Mouse (Mus musculus): Measurements from ENCODE around the gene Slc30a2. TPM values are rescaled to one million over a fixed set of nuclear protein-coding genes. Genes with fewer than 3 reads are reported as not detected.
"Not testable (repeated sequence)": the region's sequence is repeated elsewhere in the genome, so short reads cannot be mapped to it uniquely, and the experiment has no call there.

The Slc30a2 gene
- polyA plus RNA-seq, 1 experiment = 41.8 TPM

DNA sequence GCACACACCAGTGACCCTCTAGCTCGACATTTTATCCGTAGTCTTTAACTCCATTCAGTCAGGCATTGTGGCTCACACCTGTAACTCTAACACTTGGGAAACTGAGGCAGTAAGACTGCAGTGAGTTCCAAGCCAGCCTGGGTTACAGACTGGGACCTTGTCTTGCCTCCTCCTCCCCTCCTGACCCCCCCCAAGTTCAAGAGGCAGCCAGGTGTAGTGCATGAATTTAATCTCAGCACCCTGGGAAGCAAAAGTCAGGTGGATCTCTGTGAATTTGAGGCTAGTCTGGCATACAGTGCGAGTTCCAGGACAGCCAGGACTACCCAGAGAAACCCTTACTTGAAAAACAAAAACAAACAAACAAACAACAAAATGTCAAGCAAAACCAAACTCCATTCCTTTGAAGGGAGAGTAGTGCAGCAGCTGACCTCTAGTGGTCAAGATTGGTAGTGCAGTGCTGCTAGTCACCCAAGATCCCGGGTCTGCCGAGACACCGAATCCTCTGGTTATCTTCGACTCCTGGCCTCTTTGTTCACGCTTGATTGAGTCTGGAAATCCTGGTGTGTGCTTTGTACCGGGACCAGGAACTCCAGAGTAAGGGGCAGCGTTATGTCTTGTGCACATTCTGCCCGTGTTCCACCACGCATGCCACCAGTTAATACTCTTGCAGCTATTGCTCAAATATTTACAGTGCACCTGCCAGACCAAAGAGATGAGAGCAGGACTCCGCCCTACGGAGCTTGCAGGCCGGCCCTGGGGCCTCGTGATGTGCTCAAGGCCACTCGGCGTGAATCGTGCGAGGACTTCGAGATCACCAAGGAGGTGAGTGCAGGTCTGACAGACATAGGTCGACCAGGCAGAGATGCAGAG, 13.8 kb downstream of the Slc30a2 start:
- DNase-seq (ENCODE audit: low read depth) = no peak

GRCm38 (mm10) chr4:134357461-134357771, 14.4 kb downstream of the Slc30a2 start:
- DNase-seq (ENCODE audit: low read depth) = no peak

DNA sequence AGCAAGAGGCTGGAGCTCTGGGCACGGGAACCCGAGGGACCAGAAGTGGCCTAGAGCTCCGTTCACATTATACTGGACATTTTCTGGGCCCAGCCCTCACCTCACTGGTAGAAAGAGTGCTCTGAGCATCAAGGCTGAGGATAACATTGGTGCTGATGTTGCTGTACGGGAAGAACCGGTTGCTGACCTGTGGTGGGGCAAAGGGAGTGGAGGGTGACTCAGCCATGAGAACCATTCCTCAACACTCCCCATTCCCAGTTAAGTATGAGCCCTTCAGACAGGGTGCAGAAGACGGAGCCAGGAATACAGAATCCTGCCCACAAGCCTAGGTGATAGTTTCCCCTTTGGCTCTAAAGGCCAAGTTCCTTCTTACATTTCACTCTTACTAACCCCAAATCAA, 16.7 kb downstream of the Slc30a2 start:
- no peak for DNase-seq (ENCODE audit: low read depth)

DNA sequence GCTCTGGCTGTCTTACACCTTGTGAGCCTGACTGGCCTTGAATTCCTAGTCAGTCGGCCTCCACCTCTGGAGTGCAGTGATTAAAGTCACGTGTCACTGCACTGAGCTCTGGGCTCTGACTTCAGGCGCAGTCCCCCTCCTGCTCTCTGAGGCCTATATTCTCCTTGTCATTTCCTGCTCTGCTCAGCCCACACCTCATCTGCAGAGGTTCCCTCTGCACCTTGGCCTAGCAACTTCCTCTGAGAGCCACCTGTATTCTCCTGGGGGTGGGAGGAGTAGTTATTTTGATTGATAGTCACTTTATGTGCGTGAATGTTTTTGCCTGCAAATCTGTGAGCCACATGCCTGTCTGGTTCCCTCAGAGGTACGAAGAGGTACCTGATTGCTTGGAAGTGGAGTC, 18.2 kb downstream of the Slc30a2 start:
- DNase-seq (ENCODE audit: low read depth) = no peak

- DNase-seq (ENCODE audit: low read depth) = no peak
These were observed 19.1 kb downstream of the Slc30a2 start for GRCm38 (mm10) chr4:134362124-134362523.

GRCm38 (mm10) chr4:134362586-134362985, 19.6 kb downstream of the Slc30a2 start:
- DNase-seq (ENCODE audit: low read depth) = no peak

DNA sequence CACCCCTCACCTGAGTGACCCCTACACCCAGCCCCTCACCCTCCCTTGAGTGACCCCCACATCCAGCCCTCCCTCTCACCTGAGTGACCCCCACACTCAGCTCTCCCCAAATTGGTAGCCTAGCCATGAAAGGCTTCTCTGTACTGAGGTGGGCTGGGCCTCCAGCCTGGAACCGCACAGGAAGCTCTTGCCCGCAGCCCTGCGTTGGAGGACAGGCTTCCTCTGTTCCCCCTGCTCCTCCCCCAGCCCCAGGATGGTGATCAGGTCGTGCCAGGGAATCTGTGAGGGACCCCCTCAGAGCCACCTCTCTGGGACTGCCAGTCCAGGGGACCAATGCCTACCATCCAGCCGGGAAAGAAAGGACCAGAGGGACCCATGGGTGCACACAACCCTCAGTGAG, 22.3 kb downstream of the Slc30a2 start:
- no peak for DNase-seq (ENCODE audit: low read depth)

DNA sequence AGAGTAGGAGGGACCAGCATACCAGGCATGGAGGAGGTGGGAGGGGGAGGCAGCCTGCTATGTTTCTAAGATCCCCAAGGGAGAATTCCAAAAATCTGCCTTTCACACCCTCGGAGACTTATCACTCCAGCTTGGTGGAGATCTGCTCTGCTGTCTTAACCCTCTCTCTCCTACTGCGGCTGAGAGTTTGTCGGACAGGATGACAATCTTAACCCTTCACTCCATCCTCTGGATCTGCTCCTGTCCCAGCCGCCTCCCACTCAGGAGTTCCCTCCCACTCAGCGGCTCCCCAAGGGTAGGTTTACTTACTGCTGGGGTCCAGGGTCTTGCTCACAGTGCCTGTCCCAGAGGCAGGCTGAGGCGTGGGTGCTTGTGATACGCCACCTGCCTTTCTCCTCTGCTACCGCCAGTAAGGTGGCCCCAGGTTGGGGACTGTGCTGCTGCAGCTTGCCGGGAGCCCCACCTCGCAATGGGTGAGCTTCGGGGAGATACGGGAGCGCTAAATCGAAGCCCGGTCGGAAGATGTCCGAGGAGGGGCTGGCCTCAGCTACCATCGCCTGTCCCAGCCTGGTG, 27.8 kb downstream of the Slc30a2 start:
- no peak for DNase-seq (ENCODE audit: low read depth)

- DNase-seq (ENCODE audit: low read depth) = no peak
These were observed 28.4 kb downstream of the Slc30a2 start for GRCm38 (mm10) chr4:134371316-134371855.

DNA sequence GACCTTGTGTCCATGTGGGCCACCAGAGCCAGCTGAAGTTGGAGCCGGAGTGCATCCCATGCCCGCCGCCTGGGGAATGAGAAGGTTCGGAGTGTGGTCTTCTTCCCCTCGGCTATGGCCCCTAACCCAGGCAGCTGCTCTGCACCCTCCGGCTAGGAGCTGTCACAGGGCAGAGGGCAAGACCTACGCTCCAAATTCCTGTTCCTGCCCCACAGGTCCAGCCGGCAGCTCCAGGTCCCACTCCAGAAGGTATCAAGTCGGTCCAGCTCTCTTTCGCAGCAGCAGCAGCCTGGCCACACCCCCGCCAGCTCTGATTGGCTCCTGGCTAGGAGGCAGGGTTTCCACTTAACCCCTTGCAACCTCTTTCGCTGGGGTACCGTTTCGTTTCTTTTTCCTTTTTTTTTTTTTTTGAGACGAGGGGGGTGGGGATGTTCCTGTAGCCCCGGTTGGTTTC, 29.3 kb downstream of the Slc30a2 start:
- no peak for DNase-seq (ENCODE audit: low read depth)

- DNase-seq (ENCODE audit: low read depth) = no peak
These were observed 30.3 kb downstream of the Slc30a2 start for GRCm38 (mm10) chr4:134373295-134373694.

- DNase-seq (ENCODE audit: low read depth) = no peak
These were observed 31.3 kb downstream of the Slc30a2 start for GRCm38 (mm10) chr4:134374306-134374705.

DNA sequence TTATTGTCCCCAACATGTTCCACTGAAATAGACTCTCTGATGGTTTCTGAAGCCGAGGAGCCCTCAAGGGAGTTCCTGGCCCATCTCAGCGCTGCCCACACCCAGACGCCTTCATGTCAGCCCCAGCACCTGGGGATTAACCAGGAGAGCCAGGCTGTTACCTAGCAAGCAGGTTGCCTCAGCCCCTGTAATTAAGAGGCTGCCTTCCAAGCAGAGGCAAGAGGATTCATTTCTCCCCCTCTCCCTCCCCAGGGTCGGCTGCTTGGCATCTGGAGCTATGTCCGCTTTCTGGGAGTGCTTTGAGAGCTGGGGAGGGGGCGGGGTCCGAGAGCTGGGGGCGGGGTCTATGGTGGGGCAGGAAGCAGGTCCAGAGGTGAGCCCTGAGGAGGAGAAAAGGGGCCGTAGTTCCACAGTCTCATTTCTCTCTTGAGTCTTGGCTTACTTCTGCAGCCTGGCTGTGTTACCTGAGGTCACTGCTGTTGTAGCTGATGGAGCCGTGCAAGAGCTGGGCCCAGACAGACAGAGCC, 35.2 kb downstream of the Slc30a2 start:
- DNase-seq (ENCODE audit: low read depth) = no peak

- DNase-seq (ENCODE audit: low read depth) = no peak
These were observed 36.5 kb downstream of the Slc30a2 start for GRCm38 (mm10) chr4:134379510-134379909.

DNA sequence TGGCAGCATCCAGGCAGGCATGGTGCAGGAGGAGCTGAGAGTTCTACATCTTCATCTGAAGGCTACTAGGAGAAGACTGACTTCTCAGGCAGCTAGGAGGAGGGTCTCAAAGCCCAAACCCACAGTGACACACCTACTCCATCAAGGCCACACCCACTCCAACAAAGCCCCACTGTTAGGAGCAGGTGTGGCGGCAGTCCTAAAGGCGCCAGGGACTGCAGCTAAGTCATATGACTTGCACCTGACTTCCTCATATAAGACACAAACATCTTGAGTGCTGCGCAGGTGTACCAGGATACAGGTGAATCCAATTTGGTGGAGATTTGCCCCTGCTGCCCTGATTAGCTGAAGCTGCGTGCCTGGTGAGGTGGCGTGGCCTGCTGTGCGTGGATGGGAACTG, 40.8 kb downstream of the Slc30a2 start, which contains the start of gene Extl1:
Extl1 (minus strand) TSS at position 101 of the 400 bp plus-strand sequence.
- DNase-seq (ENCODE audit: low read depth) = not testable (repeated sequence)

DNA sequence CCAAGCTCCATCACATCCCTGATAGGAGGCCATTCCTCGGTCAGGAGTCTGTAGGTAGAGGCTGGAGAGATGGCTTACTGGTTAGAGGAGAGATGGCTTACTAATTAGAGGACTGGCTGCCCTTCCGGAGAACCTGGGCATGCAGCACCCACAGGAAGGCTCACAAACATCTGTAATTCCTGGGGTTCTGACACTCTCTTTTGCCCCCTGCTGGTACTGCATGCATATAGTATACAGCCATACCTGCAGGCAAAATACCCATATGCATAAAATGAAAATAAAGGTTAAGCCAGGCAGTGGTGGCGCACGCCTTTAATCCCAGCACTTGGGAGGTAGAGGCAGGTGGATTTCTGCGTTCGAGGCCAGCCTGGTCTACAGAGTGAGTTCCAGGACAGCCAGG, 44.3 kb downstream of the Slc30a2 start:
- DNase-seq (ENCODE audit: low read depth) = no peak

DNA sequence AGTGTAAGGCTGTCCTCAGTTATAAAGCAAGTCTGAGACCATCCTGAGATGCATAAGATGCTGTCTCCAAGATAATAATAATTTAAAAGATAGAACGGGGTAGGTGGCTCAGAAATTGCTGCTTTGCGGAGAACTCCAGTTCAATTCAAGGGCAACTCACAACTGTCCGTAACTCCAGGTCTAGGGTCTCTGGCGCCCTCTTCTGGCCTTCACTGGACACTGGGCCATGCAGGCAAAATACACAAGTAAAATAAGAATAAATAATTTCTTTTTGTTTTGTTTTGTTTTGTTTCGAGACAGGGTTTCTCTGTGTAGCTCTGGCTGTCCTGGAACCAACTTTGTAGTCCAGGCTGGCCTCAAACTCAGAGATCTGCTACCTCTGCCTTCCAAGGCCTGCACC, 45.4 kb downstream of the Slc30a2 start:
- DNase-seq (ENCODE audit: low read depth) = no peak

GRCm38 (mm10) chr4:134391636-134392035, 48.7 kb downstream of the Slc30a2 start:
- DNase-seq (ENCODE audit: low read depth) = no peak

- DNase-seq (ENCODE audit: low read depth) = no peak
These were observed 49.6 kb downstream of the Slc30a2 start for GRCm38 (mm10) chr4:134392595-134392994.

- DNase-seq (ENCODE audit: low read depth) = no peak
These were observed 50.0 kb downstream of the Slc30a2 start for GRCm38 (mm10) chr4:134393026-134393425.

GRCm38 (mm10) chr4:134395142-134395541, 52.2 kb downstream of the Slc30a2 start:
- DNase-seq (ENCODE audit: low read depth) = no peak

DNA sequence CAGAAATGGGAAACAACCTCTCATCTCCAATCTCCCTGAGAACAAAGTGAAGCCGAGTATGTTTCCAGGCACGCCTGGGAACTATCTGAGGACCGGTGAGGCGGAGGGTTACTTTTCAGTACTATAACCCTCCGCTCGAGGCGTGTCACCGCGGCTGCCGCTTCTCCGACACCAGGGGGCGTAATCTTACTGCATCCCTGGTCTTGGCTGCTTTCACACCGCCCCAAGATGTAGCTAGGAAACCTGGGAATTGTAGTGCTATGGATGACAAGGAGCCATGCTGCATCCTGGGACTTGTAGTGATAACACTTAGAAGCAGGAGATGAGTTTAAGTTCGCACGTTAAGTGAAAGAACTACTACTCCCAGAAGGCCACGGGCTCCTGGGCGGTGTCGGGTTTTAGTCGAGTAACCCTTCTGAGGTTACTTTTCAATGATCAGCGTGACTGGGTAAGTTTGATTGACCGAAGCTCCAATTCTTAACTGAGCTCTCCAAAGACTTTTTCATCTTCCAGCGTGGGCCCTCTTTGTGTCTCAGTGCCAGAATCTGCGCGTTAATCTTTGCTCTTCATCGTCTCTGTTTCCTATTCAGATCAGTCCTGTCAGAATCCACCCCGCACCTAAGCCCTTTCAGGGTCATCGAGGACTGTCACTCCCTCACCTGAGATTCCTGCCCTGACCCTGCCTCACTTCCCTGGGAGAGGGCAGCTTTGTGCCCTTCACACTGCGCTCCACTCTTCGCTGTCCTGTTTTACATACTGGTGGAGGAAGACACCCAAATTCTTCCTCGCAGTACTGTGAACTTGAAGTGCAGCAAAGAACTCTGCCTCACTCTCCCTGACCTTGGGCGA, 53.2 kb downstream of the Slc30a2 start, which contains the start of gene Pafah2:
Pafah2 (plus strand) TSS at position 344 of the 849 bp plus-strand sequence.
- peak; percentile 97 for DNase-seq (ENCODE audit: low read depth)

All from gonadal fat pad, adult 2 months (tissue).